In the genomic region with DNA sequence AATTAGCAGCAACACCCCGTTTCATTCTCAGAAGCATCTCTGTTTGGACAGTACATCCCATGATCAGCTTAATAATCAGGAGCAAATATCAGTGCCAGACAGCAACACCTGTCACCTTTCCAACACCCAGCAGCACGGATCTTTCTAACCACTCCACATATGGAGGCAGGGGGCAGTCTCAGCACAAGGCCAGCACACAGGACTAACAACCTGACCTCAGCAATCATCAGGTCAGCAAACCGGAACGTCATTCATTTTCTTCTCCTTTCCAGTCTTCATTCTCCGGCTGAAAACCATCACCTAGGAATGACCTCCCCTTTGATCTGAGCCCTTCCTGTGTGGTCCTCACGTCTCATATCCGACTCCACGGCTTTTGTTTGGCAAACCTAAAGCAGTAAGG, we compare ENCODE assay signal across 9 mouse cellular contexts. TPM values are rescaled to one million over a fixed set of nuclear protein-coding genes. Genes with fewer than 3 reads are reported as not detected.
A peak's percentile ranks its signal among the peaks of the same experiment; 100 is the strongest.
DNase-seq lines count a peak whose midpoint lies in the region; ATAC-seq and TF ChIP-seq lines count a peak whose summit lies in the region.
"Had no signal": no experiment of that assay in that cellular context is flagged by ENCODE, and none has a peak within 500 bp of the region (broad histone marks: within the 10 kb centered on the region; RNA-seq: fewer than 3 reads in every experiment).

No protein-coding gene starts in this region.

- H3K27me3 ChIP-seq in heart, embryonic 11.5 days (ENCODE audit: control insufficient read depth, insufficient read depth, low read length): no peaks in the 10 kb centered on the region
- H3K27me3 ChIP-seq in lung, postnatal 0 days (replicated peaks; ENCODE audit: insufficient read depth, low read length): no peaks in the 10 kb centered on the region
- H3K27me3 ChIP-seq in kidney, embryonic 15.5 days: no peaks in the 10 kb centered on the region
- H3K27me3 ChIP-seq: forebrain, embryonic 15.5 days had no signal

- intact Hi-C loops in heart, postnatal 14 days (cut with DNase I): no loop called here

- no peak for TF ChIP-seq EP300 in lung, postnatal 0 days (IDR thresholded peaks at IDR 0.05)

- H3K9me3 ChIP-seq in heart, embryonic 11.5 days (replicated peaks; ENCODE audit: control insufficient read depth, low read length): no peaks in the 10 kb centered on the region
- no peaks in the 10 kb centered on the region for H3K9me3 ChIP-seq in lung, postnatal 0 days (ENCODE audit: low read length)
- H3K9me3 ChIP-seq in kidney, embryonic 15.5 days (replicated peaks): no peaks in the 10 kb centered on the region
- H3K9me3 ChIP-seq: forebrain, embryonic 15.5 days had no signal

- H3K36me3 ChIP-seq in heart, embryonic 11.5 days (ENCODE audit: control insufficient read depth, insufficient read depth, low read length): no peaks in the 10 kb centered on the region
- no peaks in the 10 kb centered on the region for H3K36me3 ChIP-seq in lung, postnatal 0 days (ENCODE audit: insufficient read depth, low read length)
- H3K36me3 ChIP-seq in kidney, embryonic 15.5 days: no peaks in the 10 kb centered on the region
- H3K36me3 ChIP-seq: forebrain, embryonic 15.5 days had no signal

- H3K9ac ChIP-seq in heart, embryonic 11.5 days (ENCODE audit: low read depth, low read length): no peak overlapping the region
- H3K9ac ChIP-seq in lung, postnatal 0 days (replicated peaks; ENCODE audit: low read depth): no peak overlapping the region
- H3K9ac ChIP-seq in kidney, embryonic 15.5 days: no peak overlapping the region

- no peak overlapping the region for H3K27ac ChIP-seq in heart, embryonic 11.5 days (ENCODE audit: low read depth, low read length)
- no peak overlapping the region for H3K27ac ChIP-seq in lung, postnatal 0 days (ENCODE audit: low read length)
- H3K27ac ChIP-seq in kidney, embryonic 15.5 days: 0 out of 2 replicates have a peak overlapping the region, but pooled peaks have one; percentile 64
- H3K27ac ChIP-seq: forebrain, embryonic 15.5 days had no signal

- no peak overlapping the region for H3K4me3 ChIP-seq in heart, embryonic 11.5 days (ENCODE audit: low read depth, low read length)
- H3K4me3 ChIP-seq in lung, postnatal 0 days (ENCODE audit: low read depth, low read length): no peak overlapping the region
- no peak overlapping the region for H3K4me3 ChIP-seq in kidney, embryonic 15.5 days (replicated peaks)
- H3K4me3 ChIP-seq: forebrain, embryonic 15.5 days had no signal

- no peak for DNase-seq in heart, postnatal 14 days
- DNase-seq in lung, postnatal 0 days (ENCODE audit: low spot score): no peak
- no peak for DNase-seq in lung, postnatal 10 days
- DNase-seq in spleen, postnatal 36 days (ENCODE audit: low spot score in 2 of 2): no peak
- no peak for DNase-seq in layer of hippocampus, adult 18-20 months (ENCODE audit: low spot score in 2 of 2)
- no peak for DNase-seq in gastrocnemius, postnatal 10 days

- peak overlapping the region; percentile 29; the same call in 1 of the 2 replicates for H3K4me2 ChIP-seq in heart, embryonic 11.5 days
- H3K4me2 ChIP-seq in lung, postnatal 0 days (replicated peaks; ENCODE audit: low read depth, low read length): no peak overlapping the region
- no peak overlapping the region for H3K4me2 ChIP-seq in kidney, embryonic 15.5 days

- TF ChIP-seq CTCF in lung, postnatal 0 days (IDR thresholded peaks at IDR 0.05): peak; percentile 28; the same call in 1 of the 2 replicates

- 19% methylated on average over 8 of the region's 8 CpGs for WGBS in heart, embryonic 11.5 days (ENCODE audit: insufficient replicate concordance)
- 17% methylated on average over 8 of the region's 8 CpGs for WGBS in lung, postnatal 0 days
- 10% methylated on average over 8 of the region's 8 CpGs for WGBS in kidney, embryonic 15.5 days

- peaks cover 71% of the 10 kb centered on the region for H3K4me1 ChIP-seq in heart, embryonic 11.5 days (ENCODE audit: control insufficient read depth, insufficient read depth, low read length)
- peaks cover 32% of the 10 kb centered on the region for H3K4me1 ChIP-seq in lung, postnatal 0 days (ENCODE audit: insufficient read depth, low read depth, low read length)
- H3K4me1 ChIP-seq in kidney, embryonic 15.5 days: peaks cover 91% of the 10 kb centered on the region

- no peak for ATAC-seq in heart, embryonic 11.5 days (replicated peaks; ENCODE audit: insufficient number of reproducible peaks, low FRiP score, low TSS enrichment)
- ATAC-seq in lung, postnatal 0 days: no peak; the same call in 1 of the 2 replicates
- ATAC-seq in kidney, embryonic 15.5 days (replicated peaks; ENCODE audit: low FRiP score): no peak

RNA-seq across cellular contexts. Expression of gene Trio, which starts 27.7 kb away (rescaled TPM):
- polyA plus RNA-seq in heart, embryonic 11.5 days (2014; fragmentation: Nextera tagmentation; extraction: Ambion mirVana): 18.5 and 28.5 TPM in 2 replicates
- 10 to 100 TPM; 59.0 to 60.3 TPM for total RNA-seq in heart, postnatal 14 days (2021)
- polyA plus RNA-seq in lung, postnatal 0 days (2015; fragmentation: Nextera tagmentation; extraction: Ambion mirVana): 15.6 and 18.4 TPM in 2 replicates
- polyA plus RNA-seq in kidney, embryonic 15.5 days (2015; fragmentation: Nextera tagmentation; extraction: Ambion mirVana): 27.3 and 28.8 TPM in 2 replicates
- 100 to 1,000 TPM; 283 to 296 TPM for total RNA-seq in layer of hippocampus, adult 18-20 months (2021)
- 10 to 100 TPM; 56.2 to 79.7 TPM for total RNA-seq in gastrocnemius, postnatal 10 days (2021)
